Mouse (Mus musculus): Measurements from ENCODE around the gene Zc3hav1. TPM values are rescaled to one million over a fixed set of nuclear protein-coding genes. Genes with fewer than 3 reads are reported as not detected.

Zc3hav1 gene
- 1.4 and 5.8 TPM in 2 replicates for polyA plus RNA-seq (2015; fragmentation: Nextera tagmentation; extraction: Ambion mirVana)

DNA sequence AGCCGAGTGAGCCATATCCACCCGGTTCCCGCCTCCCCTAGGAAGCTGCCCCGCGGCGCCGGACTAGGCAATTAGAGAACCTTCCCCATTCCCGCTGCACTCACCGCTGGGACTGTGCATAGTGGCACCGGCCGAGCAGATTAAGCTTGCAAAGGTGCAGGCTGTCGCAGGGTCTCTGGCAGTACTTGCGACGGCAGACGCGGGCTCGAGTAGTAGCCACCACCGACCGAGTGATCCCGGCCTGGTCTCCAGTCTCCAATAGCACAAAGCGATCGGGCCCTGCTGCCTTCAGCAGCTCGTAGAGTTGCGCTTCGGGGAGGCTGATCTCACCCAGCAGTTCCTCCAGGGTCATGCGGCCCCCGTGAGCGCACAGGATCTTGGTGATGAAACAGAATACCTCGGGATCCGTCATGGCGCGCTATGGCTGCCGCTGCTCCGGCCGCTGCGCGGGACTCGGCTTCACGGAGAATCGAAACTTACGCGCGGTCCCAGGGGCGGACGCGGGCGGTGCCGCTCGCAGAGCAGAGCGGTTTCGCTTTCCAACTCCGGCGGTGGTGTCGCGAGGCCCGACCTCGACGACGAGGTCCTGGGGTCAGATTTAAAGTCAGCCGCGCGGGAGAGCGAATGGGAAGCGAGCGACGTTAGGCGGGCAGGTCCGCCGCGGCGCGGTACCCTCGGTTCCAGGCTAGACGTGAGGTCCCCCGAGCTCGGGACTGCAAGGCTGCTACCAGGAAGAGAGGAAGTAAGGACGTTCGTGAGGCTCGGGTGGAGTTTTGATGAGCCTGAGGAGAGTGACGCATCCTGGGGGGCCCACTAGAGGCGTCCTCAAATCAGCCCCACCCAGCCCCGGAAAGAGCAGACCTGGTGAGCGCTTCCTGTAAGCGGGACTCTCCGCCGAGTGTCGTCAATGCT, at the start of gene Zc3hav1:
TSS of gene Zc3hav1 (minus strand) at position 793 of the 912 bp plus-strand sequence.
- Histone ChIP-seq H3K9me3 (replicated peaks) (no peaks in the 10 kb centered on the region), H3K4me2 (peak within 1 kb of the TSS; percentile 70), H3K27me3 (replicated peaks) (peaks cover 62% of the 10 kb centered on the region), H3K9ac (replicated peaks) (peak within 1 kb of the TSS; percentile 32), H3K4me3 (replicated peaks) (peak within 1 kb of the TSS; percentile 53), H3K4me1 (peaks cover 26% of the 10 kb centered on the region), H3K27ac (replicated peaks) (no peak within 1 kb of the TSS), H3K36me3 (no peaks in the 10 kb centered on the region)
- peak; percentile 38 for ATAC-seq (ENCODE audit: low FRiP score)
- under 1% methylated on average over 87 of the region's 87 CpGs for WGBS

DNA sequence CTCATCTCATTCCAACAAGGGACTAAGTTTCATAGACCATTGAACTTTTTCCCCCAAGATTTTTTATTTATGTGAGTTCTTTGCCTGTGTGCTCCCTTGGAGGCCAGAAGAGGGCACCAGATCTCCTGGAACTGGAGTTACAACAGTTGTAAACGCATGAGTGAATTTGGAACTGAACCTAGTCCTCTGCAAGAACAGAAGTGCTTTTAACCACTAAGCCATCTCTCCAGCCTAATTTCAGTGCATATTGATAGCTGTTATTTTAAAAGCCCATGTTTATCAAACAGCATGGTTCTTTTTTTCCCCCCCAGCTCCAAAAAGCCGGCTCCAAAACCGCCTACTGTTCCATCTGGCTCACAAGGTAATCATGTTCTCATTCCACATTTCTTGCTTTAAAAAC, 35.3 kb upstream of the Zc3hav1 start:
- Histone ChIP-seq H3K27me3 (replicated peaks) (no peaks in the 10 kb centered on the region), H3K4me3 (replicated peaks) (no peak overlapping the region), H3K27ac (replicated peaks) (no peak overlapping the region), H3K9me3 (replicated peaks) (no peaks in the 10 kb centered on the region), H3K36me3 (peaks cover 44% of the 10 kb centered on the region), H3K9ac (replicated peaks) (no peak overlapping the region), H3K4me1 (no peaks in the 10 kb centered on the region), H3K4me2 (no peak overlapping the region)
- 80% methylated on average over 3 of the region's 3 CpGs for WGBS
- ATAC-seq (ENCODE audit: low FRiP score), result no peak

DNA sequence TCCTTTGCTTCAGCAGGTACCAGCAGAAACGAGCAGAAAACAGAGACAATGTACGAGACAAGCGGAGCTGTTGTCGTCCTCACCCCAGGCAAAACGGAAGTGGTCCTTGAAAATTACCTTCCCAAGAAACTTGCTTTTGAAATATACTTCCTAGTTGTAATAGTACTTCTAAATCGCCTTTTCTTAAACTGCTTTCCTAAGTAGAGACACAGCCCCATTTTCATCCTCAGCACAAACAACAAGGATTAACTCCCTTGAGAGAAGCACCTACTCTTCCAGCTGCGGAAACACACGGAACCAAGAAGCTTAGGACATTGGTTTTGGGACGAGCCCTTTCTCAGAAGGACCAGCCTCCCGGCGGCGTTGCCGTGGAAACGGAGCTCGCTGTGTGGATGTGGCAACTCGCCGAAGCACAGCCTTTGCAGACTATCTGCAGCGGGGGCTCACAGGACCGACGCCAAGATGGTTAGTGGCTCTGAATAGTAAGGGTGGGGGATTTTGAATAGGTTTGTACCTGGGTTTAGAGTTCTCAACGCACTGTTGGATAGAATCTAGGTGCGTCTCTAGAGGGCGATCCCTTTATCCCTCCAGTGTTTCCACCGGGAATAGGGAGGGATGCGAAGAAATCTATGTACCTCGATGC, 26.8 kb upstream of the Zc3hav1 start, which contains the start of gene Ttc26:
TSS of gene Ttc26 (plus strand) at position 341 of the 643 bp plus-strand sequence.
- peaks cover 13% of the 10 kb centered on the region for H3K4me1 ChIP-seq
- WGBS, result under 1% methylated on average over 26 of the region's 26 CpGs
- H3K9me3 ChIP-seq (replicated peaks), result no peaks in the 10 kb centered on the region
- H3K27ac ChIP-seq (replicated peaks), result peak within 1 kb of the TSS; percentile 86
- peak within 1 kb of the TSS; percentile 76 for H3K4me3 ChIP-seq (replicated peaks)
- peak within 1 kb of the TSS; percentile 83 for H3K4me2 ChIP-seq
- ATAC-seq (ENCODE audit: low FRiP score), result peak; percentile 95
- peak within 1 kb of the TSS; percentile 65 for H3K9ac ChIP-seq (replicated peaks)
- H3K36me3 ChIP-seq, result 0 out of 2 replicates have a peak, but pooled peaks cover 9% of the 10 kb centered on the region
- H3K27me3 ChIP-seq (replicated peaks), result no peaks in the 10 kb centered on the region

DNA sequence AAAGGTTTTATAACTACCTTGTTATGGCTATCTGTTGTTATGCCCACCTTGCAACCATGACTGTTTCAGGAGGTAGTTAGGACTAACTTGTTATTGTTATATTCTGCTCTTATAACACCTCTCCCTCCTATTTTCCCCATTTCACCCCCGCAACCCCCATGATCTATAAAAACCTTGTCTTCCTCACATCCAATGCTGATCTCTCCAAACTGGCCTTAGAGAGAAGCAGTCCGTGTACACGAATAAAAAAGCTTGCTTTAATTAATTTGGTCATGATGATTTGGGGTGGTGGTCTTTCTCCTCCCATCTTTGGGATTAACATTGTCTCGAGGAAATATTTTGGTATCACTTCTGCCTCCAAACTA, 26.3 kb upstream of the Zc3hav1 start:
- Histone ChIP-seq H3K27ac (replicated peaks) (peak overlapping the region; percentile 86), H3K4me1 (peaks cover 13% of the 10 kb centered on the region), H3K9ac (replicated peaks) (peak overlapping the region; percentile 65), H3K36me3 (0 out of 2 replicates have a peak, but pooled peaks cover 5% of the 10 kb centered on the region), H3K27me3 (replicated peaks) (no peaks in the 10 kb centered on the region), H3K9me3 (replicated peaks) (no peaks in the 10 kb centered on the region), H3K4me3 (replicated peaks) (peak overlapping the region; percentile 76), H3K4me2 (peak overlapping the region; percentile 83)
- ATAC-seq (ENCODE audit: low FRiP score), result peak; percentile 26; the same call in 1 of the 2 replicates
- WGBS, result 2% methylated on average over 4 of the region's 4 CpGs

DNA sequence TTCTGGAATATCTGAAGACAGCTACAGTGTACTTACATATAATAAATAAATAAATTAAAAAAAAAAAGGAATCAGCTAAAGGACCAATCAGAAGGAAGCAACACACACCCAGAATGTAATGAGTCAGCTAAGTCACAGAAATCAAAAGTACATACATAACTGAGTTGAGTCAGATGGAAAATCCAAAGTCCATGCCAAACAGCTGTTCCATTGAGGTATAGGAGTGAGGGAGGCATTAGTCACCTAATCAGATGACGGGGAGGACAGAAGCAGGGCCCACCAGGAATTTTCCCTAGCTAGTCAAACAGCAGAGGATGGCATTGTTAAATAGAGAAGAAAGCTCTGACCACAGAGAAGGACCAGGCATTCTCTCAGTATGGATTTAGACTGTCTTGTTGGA, 19.9 kb upstream of the Zc3hav1 start:
- Histone ChIP-seq H3K27me3 (replicated peaks) (no peaks in the 10 kb centered on the region), H3K9ac (replicated peaks) (no peak overlapping the region), H3K36me3 (no peaks in the 10 kb centered on the region), H3K4me1 (no peaks in the 10 kb centered on the region), H3K9me3 (replicated peaks) (no peaks in the 10 kb centered on the region), H3K27ac (replicated peaks) (no peak overlapping the region), H3K4me2 (no peak overlapping the region), H3K4me3 (replicated peaks) (no peak overlapping the region)
- 74% methylated on average over 1 of the region's 1 CpGs for WGBS
- ATAC-seq (ENCODE audit: low FRiP score), result no peak

DNA sequence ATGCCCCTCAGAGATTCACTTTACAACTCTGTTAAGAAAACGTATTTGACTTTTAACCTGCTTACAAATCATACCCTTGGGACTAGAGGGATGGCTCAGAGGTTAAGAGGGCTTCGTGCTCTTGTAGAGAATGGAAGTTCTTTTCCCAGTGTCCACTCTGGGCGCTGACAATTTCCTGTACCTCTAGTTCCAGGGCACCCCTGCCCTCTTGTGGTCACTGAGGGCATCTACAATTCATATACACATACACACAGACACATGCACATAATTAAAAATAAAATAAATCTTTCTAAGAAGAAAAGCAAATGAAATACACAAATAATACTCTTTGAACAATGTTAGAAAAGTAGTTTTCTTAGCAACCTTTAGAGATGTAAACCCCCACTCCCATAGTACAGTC, 15.5 kb upstream of the Zc3hav1 start:
- H3K4me2 ChIP-seq, result no peak overlapping the region
- H3K27ac ChIP-seq (replicated peaks), result no peak overlapping the region
- no peak overlapping the region for H3K4me3 ChIP-seq (replicated peaks)
- no peak overlapping the region for H3K9ac ChIP-seq (replicated peaks)
- no peak for ATAC-seq (ENCODE audit: low FRiP score)
- H3K27me3 ChIP-seq (replicated peaks), result no peaks in the 10 kb centered on the region
- WGBS, result 74% methylated on average over 3 of the region's 3 CpGs
- no peaks in the 10 kb centered on the region for H3K4me1 ChIP-seq
- H3K9me3 ChIP-seq (replicated peaks), result no peaks in the 10 kb centered on the region
- no peaks in the 10 kb centered on the region for H3K36me3 ChIP-seq

DNA sequence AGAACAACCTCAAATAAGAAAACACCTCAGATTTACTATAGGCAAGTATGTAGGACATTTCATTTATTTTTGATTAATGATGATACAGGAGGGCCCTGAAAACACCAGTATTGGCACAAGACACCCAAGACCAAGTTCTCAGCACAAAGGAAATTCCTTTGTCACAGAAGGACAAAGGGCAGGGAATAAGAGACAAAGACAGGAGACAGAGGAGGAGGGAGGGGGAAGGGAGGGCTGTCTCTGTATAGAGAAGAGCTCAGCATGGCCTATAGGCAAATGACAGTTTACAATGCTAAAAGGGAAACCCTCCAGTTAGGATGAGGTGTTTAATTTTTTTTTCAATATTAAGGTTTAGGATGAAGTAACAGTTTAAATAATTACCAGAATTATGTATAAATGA, 9.7 kb upstream of the Zc3hav1 start:
- no peaks in the 10 kb centered on the region for H3K9me3 ChIP-seq (replicated peaks)
- H3K4me1 ChIP-seq, result no peaks in the 10 kb centered on the region
- no peaks in the 10 kb centered on the region for H3K27me3 ChIP-seq (replicated peaks)
- H3K36me3 ChIP-seq, result no peaks in the 10 kb centered on the region
- no peak for ATAC-seq (ENCODE audit: low FRiP score)
- no peak overlapping the region for H3K4me2 ChIP-seq
- H3K4me3 ChIP-seq (replicated peaks), result no peak overlapping the region
- no peak overlapping the region for H3K9ac ChIP-seq (replicated peaks)
- no peak overlapping the region for H3K27ac ChIP-seq (replicated peaks)

DNA sequence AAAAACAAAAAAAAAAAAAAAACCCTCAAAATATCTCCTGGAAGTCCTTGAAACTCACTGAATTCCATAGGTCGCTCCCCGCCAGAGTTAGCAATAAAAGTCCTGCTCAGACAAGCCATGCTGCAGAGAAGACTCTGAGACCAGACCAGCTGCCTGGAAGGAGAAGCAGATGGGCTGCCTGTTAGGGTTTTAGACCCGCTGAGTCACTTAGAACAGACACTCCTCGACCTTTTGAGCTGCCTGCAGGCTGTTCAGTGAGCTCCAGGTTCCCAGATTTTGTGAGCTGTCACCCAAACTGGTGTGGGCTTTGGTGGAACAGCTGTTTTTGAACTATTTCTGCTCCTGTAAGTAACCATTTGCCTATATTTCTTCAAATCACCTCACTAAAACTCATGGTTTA, 9.0 kb upstream of the Zc3hav1 start:
- ATAC-seq (ENCODE audit: low FRiP score), result no peak
- Histone ChIP-seq H3K9ac (replicated peaks) (no peak overlapping the region), H3K4me2 (no peak overlapping the region), H3K36me3 (no peaks in the 10 kb centered on the region), H3K27me3 (replicated peaks) (no peaks in the 10 kb centered on the region), H3K27ac (replicated peaks) (no peak overlapping the region), H3K9me3 (replicated peaks) (no peaks in the 10 kb centered on the region), H3K4me1 (no peaks in the 10 kb centered on the region), H3K4me3 (replicated peaks) (no peak overlapping the region)
- 58% methylated on average over 4 of the region's 4 CpGs for WGBS

DNA sequence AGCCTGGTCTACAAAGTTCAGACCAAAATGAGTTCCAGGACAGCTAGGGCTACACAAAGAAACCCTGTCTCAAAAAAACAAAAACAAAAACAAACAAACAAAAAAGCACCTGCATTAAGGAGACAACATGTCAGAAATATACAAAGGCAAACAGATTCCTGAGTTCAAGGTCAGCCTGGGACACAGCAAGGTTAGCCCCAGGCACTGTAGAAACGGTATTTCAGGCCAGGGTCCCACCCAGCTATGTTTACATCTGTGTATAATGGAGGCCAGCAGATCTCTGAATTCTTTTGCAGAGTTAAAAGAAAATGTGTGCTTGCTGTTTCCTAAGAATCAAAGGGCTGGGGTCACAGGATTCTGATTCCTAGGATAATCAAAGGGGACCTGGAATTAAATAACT, 7.5 kb upstream of the Zc3hav1 start:
- H3K9ac ChIP-seq (replicated peaks), result no peak overlapping the region
- H3K9me3 ChIP-seq (replicated peaks), result no peaks in the 10 kb centered on the region
- H3K27ac ChIP-seq (replicated peaks), result no peak overlapping the region
- H3K4me2 ChIP-seq, result no peak overlapping the region
- H3K4me3 ChIP-seq (replicated peaks), result no peak overlapping the region
- whole genome bisulfite sequencing, result 73% methylated on average over 1 of the region's 1 CpGs
- H3K36me3 ChIP-seq, result no peaks in the 10 kb centered on the region
- H3K27me3 ChIP-seq (replicated peaks), result 0 out of 2 replicates have a peak, but pooled peaks cover 2% of the 10 kb centered on the region
- H3K4me1 ChIP-seq, result no peaks in the 10 kb centered on the region
- ATAC-seq (ENCODE audit: low FRiP score), result no peak

DNA sequence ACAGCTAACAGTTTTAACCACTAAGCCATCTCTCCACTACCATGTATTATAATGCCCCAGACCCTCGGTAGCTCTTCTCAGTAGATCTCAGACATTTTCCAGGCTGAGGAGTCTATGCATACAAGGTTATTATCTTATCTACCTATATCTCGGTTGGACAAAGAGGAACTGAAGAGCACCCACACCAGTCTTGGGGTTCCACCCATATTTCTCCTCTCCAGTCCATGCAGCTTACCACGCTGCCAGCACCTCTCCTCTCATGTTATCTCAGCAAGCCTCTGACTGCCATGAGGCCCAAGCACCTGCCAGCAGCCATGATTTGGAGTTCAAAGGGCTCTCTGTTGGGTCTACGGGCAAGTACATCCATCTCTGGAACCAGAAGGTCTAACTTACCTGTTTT, 6.7 kb upstream of the Zc3hav1 start:
- 97% methylated on average over 4 of the region's 4 CpGs for WGBS
- Histone ChIP-seq H3K4me1 (no peaks in the 10 kb centered on the region), H3K27me3 (replicated peaks) (peaks cover 8% of the 10 kb centered on the region; the same call in 1 of the 2 replicates), H3K4me2 (no peak overlapping the region), H3K27ac (replicated peaks) (no peak overlapping the region), H3K4me3 (replicated peaks) (no peak overlapping the region), H3K9me3 (replicated peaks) (no peaks in the 10 kb centered on the region), H3K9ac (replicated peaks) (no peak overlapping the region), H3K36me3 (no peaks in the 10 kb centered on the region)
- ATAC-seq (ENCODE audit: low FRiP score), result no peak

DNA sequence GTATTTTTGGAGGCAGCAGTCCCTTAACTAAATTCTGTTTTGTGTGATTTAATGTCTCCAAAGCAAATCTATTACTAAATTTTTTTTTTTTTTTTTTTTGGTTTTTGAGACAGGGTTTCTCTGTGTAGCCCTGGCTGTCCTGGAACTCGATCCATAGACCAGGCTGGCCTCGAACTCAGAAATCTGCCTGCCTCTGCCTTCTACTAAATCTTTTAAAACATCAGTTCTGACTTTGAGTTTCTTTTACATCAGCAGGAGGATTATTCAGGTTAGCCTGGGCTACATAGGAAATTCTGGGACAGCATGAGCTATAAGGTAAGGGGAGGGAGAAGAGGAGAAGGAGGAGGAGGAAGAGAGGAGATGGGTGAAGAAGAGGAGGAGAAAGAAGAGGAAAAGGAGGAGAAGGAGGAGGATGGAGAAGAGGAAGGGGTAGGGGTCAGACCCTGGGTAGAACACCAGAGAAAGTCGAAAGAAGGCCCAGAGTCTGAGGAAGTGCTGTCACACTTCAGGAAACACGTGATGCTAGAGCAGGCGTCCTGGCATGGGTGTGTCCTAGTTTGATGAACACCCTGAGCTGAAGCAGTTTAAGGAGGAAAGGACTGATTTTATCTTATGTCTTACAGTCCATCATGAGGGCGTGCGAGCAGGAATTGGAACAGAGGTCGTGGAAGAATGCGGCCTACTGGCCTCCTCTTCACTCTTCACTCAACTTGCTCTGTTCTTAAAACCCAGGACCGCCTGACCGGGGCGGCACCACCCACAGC, 5.5 kb upstream of the Zc3hav1 start:
- Histone ChIP-seq H3K9ac (replicated peaks) (no peak overlapping the region), H3K4me3 (replicated peaks) (no peak overlapping the region), H3K9me3 (replicated peaks) (no peaks in the 10 kb centered on the region), H3K4me2 (no peak overlapping the region), H3K36me3 (no peaks in the 10 kb centered on the region), H3K4me1 (peaks cover 7% of the 10 kb centered on the region; the same call in 1 of the 2 replicates), H3K27ac (replicated peaks) (no peak overlapping the region), H3K27me3 (replicated peaks) (peaks cover 20% of the 10 kb centered on the region)
- no peak for ATAC-seq (ENCODE audit: low FRiP score)
- 89% methylated on average over 12 of the region's 12 CpGs for WGBS

Data from neural tube, embryonic 15.5 days (tissue).